Mouse (Mus musculus) thymus, adult 2 months (tissue): ENCODE results near the gene Zfp36. TPM values are rescaled to one million over a fixed set of nuclear protein-coding genes. Genes with fewer than 3 reads are reported as not detected.

Experiments
- DNase-seq: peaks from one replicate; pipeline ENCODE4 v3.0.0; 2021
- H3K27ac ChIP-seq: fragments of 200-500 bp; 2 replicates; pipeline ENCODE4 v1.5.1; 2012; ENCODE audit warnings: low read length, control low read depth; ENCODE audit not compliant: control insufficient read depth, insufficient read depth
- H3K27me3 ChIP-seq: fragments of 200-500 bp; 2 replicates; pipeline ENCODE4 v1.6.1; 2012; ENCODE audit warnings: mild to moderate bottlenecking, low read length, moderate library complexity, mixed read lengths; ENCODE audit not compliant: control insufficient read depth, insufficient read depth
- H3K36me3 ChIP-seq: fragments of 200-500 bp; 2 replicates; pipeline ENCODE4 v1.6.1; 2012; ENCODE audit warnings: mild to moderate bottlenecking, low read length, moderate library complexity; ENCODE audit not compliant: control insufficient read depth, insufficient read depth
- H3K4me1 ChIP-seq: fragments of 200-500 bp; replicated peaks from 2 replicates; pipeline ENCODE4 v1.6.1; 2012; ENCODE audit warnings: low read length; ENCODE audit not compliant: control insufficient read depth, insufficient read depth
- H3K4me3 ChIP-seq: fragments of 200-500 bp; 2 replicates; pipeline ENCODE4 v1.5.1; 2012; ENCODE audit warnings: mild to moderate bottlenecking, low read length, control low read depth, moderate library complexity; ENCODE audit not compliant: control insufficient read depth, insufficient read depth
- CTCF ChIP-seq: fragments of 200-500 bp; IDR thresholded peaks from 2 replicates; pipeline ENCODE4 v1.5.1; 2012; ENCODE audit warnings: mild to moderate bottlenecking, control low read depth, low read length, moderate library complexity, borderline replicate concordance; ENCODE audit not compliant: control insufficient read depth, poor library complexity, insufficient read depth; ENCODE audit errors: extremely low read depth
- POLR2A ChIP-seq: fragments of 200-500 bp; IDR thresholded peaks from 2 replicates; pipeline ENCODE4 v1.6.1; 2012; ENCODE audit warnings: mild to moderate bottlenecking, low read length, control low read depth, moderate library complexity; ENCODE audit not compliant: control insufficient read depth, poor library complexity, insufficient read depth; ENCODE audit errors: extremely low read depth
- WGBS: fragments of 180-500 bp; shearing (Covaris S2); methylation state at CpG from one replicate; pipeline ENCODE4 v1.1.7; 2018; 5-methylcytosine and 5-hydroxymethylcytosine counted together
- polyA plus RNA-seq: library from polyadenylated mRNA; depleted of rRNA; stranded (reverse); fragments of >200 nt; gene quantifications from 2 replicates; pipeline ENCODE4 v1.2.3, GENCODE M21; 2012

The Zfp36 gene
- polyA plus RNA-seq, 1 experiment, result 152 TPM

DNA sequence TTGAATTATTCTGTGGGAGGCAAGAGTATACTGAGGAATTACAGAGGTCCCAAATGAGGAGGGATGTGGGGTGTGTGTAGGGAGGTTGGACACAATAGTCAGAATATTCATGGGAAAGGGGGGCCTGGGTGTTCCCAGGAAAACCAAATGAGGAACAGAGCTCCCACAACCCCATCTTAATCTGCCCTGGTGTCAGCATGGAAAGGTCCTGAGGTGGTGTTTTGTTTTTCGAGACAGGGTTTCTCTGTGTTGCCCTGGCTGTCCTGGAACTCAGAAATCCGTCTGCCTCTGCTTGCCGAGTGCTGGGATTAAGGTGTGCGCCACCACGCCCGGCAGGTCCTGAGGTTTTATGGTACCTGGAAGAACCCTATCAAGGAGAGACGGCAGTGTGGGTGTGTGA is 21.6 kb downstream of the Zfp36 start:
- WGBS, result 87% methylated on average over 7 of the region's 7 CpGs
- peaks cover 6% of the 10 kb centered on the region for H3K4me1 ChIP-seq
- no peak overlapping the region for H3K27ac ChIP-seq
- H3K36me3 ChIP-seq, result peaks cover 37% of the 10 kb centered on the region
- TF ChIP-seq POLR2A, result no peak
- no peak for TF ChIP-seq CTCF
- DNase-seq, result no peak
- no peak overlapping the region for H3K4me3 ChIP-seq
- H3K27me3 ChIP-seq, result no peaks in the 10 kb centered on the region

DNA sequence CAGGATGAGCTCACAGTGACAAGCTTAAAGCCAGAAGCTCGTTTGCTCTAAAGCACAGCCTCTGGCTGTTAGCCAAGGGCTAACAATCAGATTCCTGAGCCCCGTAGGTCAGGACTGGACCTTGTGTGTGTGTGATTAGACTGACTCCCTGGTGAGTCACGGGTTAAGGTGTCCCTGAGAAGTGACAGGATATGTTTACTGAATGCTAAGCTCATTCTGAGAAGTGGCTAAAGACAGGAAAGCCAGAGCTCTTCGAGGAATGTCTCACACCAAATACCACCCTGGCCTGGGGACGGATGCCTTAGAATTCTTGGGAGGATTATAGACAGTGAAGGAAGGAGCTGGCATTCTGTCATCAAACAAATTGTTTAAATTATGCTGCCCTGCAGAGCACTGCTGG is 22.1 kb downstream of the Zfp36 start:
- peaks cover 41% of the 10 kb centered on the region for H3K36me3 ChIP-seq
- no peak for TF ChIP-seq CTCF
- TF ChIP-seq POLR2A, result no peak
- H3K4me3 ChIP-seq, result no peak overlapping the region
- no peaks in the 10 kb centered on the region for H3K27me3 ChIP-seq
- DNase-seq, result no peak
- 61% methylated on average over 5 of the region's 5 CpGs for WGBS
- H3K27ac ChIP-seq, result no peak overlapping the region
- peaks cover 6% of the 10 kb centered on the region for H3K4me1 ChIP-seq

DNA sequence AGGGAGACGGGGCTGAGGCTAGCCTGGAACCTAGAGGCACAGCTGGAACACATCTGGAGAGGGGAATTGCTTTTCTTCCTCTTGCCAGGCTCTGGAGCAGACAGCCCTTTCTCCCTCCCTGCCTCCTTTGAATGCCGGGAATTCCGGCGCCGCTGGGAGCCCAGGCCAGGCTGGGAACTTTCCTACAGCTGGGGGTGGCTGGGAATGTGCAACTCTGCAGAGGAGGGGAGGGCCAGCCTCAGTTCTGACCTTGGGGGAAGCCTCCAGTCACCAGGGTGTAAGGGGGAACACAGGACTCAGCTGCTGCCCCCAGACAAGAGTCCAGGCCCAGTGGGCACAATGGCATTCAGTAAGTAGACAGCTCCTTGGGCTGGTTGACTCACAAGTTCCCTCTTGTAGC is 23.1 kb downstream of the Zfp36 start:
- H3K36me3 ChIP-seq, result peaks cover 36% of the 10 kb centered on the region

DNA sequence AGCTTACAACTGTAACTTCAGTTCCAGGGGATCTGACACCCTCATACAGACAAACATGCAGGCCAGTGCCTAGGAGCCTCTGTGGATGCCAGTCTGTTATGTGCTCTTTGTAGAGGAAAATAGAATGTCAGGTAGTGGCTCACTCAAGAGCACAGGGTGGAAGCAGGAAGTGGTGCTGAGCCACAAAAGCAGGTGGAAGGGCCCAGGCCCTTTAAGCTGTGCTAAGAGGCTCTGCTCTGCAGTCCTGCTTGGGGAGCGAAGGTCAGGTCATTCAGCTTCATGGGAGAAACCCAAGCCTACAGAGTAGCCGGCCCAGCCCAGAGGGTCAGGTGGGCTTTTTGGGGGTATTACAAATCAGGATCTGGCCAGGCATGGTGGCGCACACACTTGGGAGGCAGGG is 24.8 kb downstream of the Zfp36 start:
- no peak overlapping the region for H3K4me3 ChIP-seq
- DNase-seq, result peak; percentile 60
- H3K27me3 ChIP-seq, result no peaks in the 10 kb centered on the region
- peaks cover 11% of the 10 kb centered on the region for H3K4me1 ChIP-seq
- 46% methylated on average over 3 of the region's 3 CpGs for WGBS
- TF ChIP-seq CTCF (no peak), POLR2A (no peak)
- peak overlapping the region; percentile 60 for H3K27ac ChIP-seq
- peaks cover 21% of the 10 kb centered on the region for H3K36me3 ChIP-seq

More for the DNA sequence above, 23.1 kb downstream of the Zfp36 start:
- Histone ChIP-seq H3K4me1 (peaks cover 6% of the 10 kb centered on the region), H3K27ac (no peak overlapping the region), H3K4me3 (no peak overlapping the region), H3K27me3 (no peaks in the 10 kb centered on the region)
- WGBS, result 92% methylated on average over 5 of the region's 5 CpGs
- no peak for DNase-seq
- TF ChIP-seq POLR2A, result no peak

DNA sequence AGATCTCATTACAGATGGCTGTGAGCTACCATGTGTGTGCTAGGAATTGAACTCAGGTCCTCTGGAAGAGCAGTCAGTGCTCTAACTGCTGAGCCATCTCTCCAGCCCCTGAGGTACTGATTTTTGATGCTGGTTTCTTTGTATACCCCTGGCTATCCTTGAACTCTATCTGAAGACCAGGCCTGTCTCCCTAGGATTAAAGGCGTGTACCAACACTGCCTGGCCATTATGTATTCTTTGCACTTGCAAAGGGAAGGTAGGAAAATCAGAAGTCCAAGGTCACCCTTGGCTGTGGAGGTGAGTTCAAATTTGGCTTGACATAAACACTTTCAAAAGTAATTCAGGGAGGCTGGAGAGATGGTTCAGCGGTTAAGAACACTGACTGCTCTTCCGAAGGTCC is 25.5 kb downstream of the Zfp36 start:
- Histone ChIP-seq H3K36me3 (peaks cover 15% of the 10 kb centered on the region), H3K27ac (no peak overlapping the region), H3K4me1 (peaks cover 16% of the 10 kb centered on the region), H3K27me3 (no peaks in the 10 kb centered on the region), H3K4me3 (no peak overlapping the region)
- no peak for DNase-seq
- WGBS, result 98% methylated on average over 3 of the region's 3 CpGs
- no peak for TF ChIP-seq POLR2A
- no peak for TF ChIP-seq CTCF

DNA sequence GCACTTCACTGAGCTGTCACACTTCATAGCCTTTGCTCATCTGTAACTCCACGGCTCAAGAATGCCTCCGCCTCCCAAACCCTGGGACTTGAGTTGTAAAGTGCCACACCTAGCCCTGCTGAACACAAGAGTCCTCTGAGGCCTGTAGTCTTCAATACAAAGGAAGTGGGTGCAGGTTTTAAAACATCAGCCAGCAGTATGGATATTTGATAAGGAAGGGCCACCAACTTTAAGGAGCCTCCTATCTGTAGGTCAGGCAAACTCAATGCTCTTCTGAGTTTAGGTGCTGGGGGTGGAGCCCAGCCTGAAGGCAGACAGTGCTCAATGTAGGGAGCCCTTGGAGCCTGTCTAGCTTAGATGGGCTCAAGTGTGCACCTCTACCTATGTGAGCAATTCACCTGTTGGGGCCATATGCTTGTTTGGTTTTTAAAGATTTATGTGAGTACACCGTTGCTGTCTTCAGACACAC is 25.9 kb downstream of the Zfp36 start:
- peaks cover 16% of the 10 kb centered on the region for H3K4me1 ChIP-seq
- no peak for TF ChIP-seq POLR2A
- TF ChIP-seq CTCF, result no peak
- H3K27me3 ChIP-seq, result no peaks in the 10 kb centered on the region
- H3K4me3 ChIP-seq, result no peak overlapping the region
- 91% methylated on average over 3 of the region's 3 CpGs for WGBS
- H3K27ac ChIP-seq, result no peak overlapping the region
- H3K36me3 ChIP-seq, result peaks cover 12% of the 10 kb centered on the region
- DNase-seq, result no peak

DNA sequence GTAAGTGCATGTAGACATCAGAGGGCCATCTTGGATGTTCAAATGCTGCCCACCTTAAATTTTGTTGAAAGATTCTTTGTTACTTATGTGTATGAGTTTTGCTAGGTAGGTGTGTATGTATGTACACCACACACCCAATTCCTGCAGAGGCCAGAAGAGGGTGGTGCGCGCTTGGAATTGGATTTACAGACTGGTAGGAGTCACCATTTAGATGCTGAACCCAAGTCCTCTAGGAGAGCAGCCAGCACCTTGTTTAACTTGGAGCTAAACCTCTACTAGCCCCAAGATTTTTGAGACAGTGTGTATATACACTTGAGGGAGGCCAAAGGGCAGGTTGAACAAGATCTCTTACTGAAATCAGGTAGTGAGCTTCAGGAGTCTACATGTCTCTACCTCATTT is 26.8 kb downstream of the Zfp36 start:
- peaks cover 16% of the 10 kb centered on the region for H3K4me1 ChIP-seq
- DNase-seq, result no peak
- H3K36me3 ChIP-seq, result peaks cover 12% of the 10 kb centered on the region
- H3K27me3 ChIP-seq, result no peaks in the 10 kb centered on the region
- no peak overlapping the region for H3K27ac ChIP-seq
- 96% methylated on average over 2 of the region's 2 CpGs for WGBS
- no peak overlapping the region for H3K4me3 ChIP-seq
- TF ChIP-seq CTCF (no peak), POLR2A (no peak)
